Mouse (Mus musculus) forebrain, embryonic 11.5 days (tissue): Measurements from ENCODE around the gene Emp3. TPM values are rescaled to one million over a fixed set of nuclear protein-coding genes. Genes with fewer than 3 reads are reported as not detected.

Experiments used
- ATAC-seq: fragments of 200-750 bp; cut with Nextera tagmentation; replicated peaks from 2 replicates; pipeline ENCODE4 v1.8.0; 2017; ENCODE audit warnings: moderate TSS enrichment; ENCODE audit not compliant: low FRiP score
- DNase-seq: peaks from one replicate; pipeline ENCODE4 v3.0.0-alpha.2; 2017; ENCODE audit warnings: low spot score
- H3K27ac ChIP-seq: fragments of 300-500 bp; sonication (generic); 2 replicates; pipeline ENCODE4 v1.5.1; 2014; ENCODE audit warnings: low read depth, low read length
- H3K27me3 ChIP-seq: fragments of 300-500 bp; sonication (generic); 2 replicates; pipeline ENCODE4 v1.6.1; 2014; ENCODE audit warnings: mild to moderate bottlenecking, low read length, mixed read lengths; ENCODE audit not compliant: control insufficient read depth, insufficient read depth
- H3K36me3 ChIP-seq: fragments of 300-500 bp; sonication (generic); 2 replicates; pipeline ENCODE4 v1.6.1; 2014; ENCODE audit warnings: mild to moderate bottlenecking, low read length, moderate library complexity, mixed read lengths; ENCODE audit not compliant: control insufficient read depth, insufficient read depth
- H3K4me1 ChIP-seq: fragments of 300-500 bp; sonication (generic); replicated peaks from 2 replicates; pipeline ENCODE4 v1.6.1; 2014; ENCODE audit warnings: low read length, mixed read lengths; ENCODE audit not compliant: control insufficient read depth, insufficient read depth
- H3K4me2 ChIP-seq: fragments of 300-500 bp; sonication (generic); 2 replicates; pipeline ENCODE4 v1.6.1; 2014; ENCODE audit warnings: low read depth, mild to moderate bottlenecking, low read length, moderate library complexity, mixed read lengths; ENCODE audit not compliant: severe bottlenecking
- H3K4me3 ChIP-seq: fragments of 300-500 bp; sonication (generic); 2 replicates; pipeline ENCODE4 v1.5.1; 2014; ENCODE audit warnings: low read depth, low read length
- H3K9ac ChIP-seq: fragments of 300-500 bp; sonication (generic); 2 replicates; pipeline ENCODE4 v1.6.1; 2014; ENCODE audit warnings: low read length
- H3K9me3 ChIP-seq: fragments of 300-500 bp; sonication (generic); 2 replicates; pipeline ENCODE4 v1.6.1; 2016; ENCODE audit warnings: low read length, mixed read lengths; ENCODE audit not compliant: control insufficient read depth
- WGBS: fragments of 180-500 bp; shearing (Covaris S2); extraction: QIAGEN DNeasy Blood & Tissue Kit; methylation state at CpG from one replicate; pipeline ENCODE4 v1.1.7; 2014; 5-methylcytosine and 5-hydroxymethylcytosine counted together
- polyA plus RNA-seq: library from polyadenylated mRNA; unstranded; fragments of >200 nt; fragmentation: Nextera tagmentation; extraction: Ambion mirVana; gene quantifications from 2 replicates; pipeline ENCODE4 v1.2.1, GENCODE M21; 2014

Gene Emp3
- polyA plus RNA-seq, 1 experiment from 2014 or later = 15.2 TPM

- no peak overlapping the region for H3K4me3 ChIP-seq
- 63% methylated on average over 14 of the region's 14 CpGs for WGBS
- no peaks in the 10 kb centered on the region for H3K36me3 ChIP-seq
- no peaks in the 10 kb centered on the region for H3K9me3 ChIP-seq
- no peak for ATAC-seq
- DNase-seq = no peak
- H3K4me2 ChIP-seq = no peak overlapping the region
- 0 out of 2 replicates have a peak, but pooled peaks cover 2% of the 10 kb centered on the region for H3K27me3 ChIP-seq
- H3K9ac ChIP-seq = no peak overlapping the region
- H3K27ac ChIP-seq = no peak overlapping the region
- H3K4me1 ChIP-seq = peaks cover 15% of the 10 kb centered on the region
These were observed 2.0 kb downstream of the Emp3 start for GRCm38 (mm10) chr7:45919083-45919671.

GRCm38 (mm10) chr7:45917926-45918325 lies 3.3 kb downstream of the Emp3 start:
- Histone ChIP-seq H3K27me3 (no peaks in the 10 kb centered on the region), H3K9ac (no peak overlapping the region), H3K27ac (no peak overlapping the region), H3K9me3 (no peaks in the 10 kb centered on the region), H3K4me2 (no peak overlapping the region), H3K4me1 (peaks cover 15% of the 10 kb centered on the region), H3K36me3 (no peaks in the 10 kb centered on the region), H3K4me3 (no peak overlapping the region)
- DNase-seq (no peak), ATAC-seq (no peak)
- WGBS = 88% methylated on average over 15 of the region's 15 CpGs

- WGBS = 45% methylated on average over 13 of the region's 13 CpGs
- Histone ChIP-seq H3K9ac (peak overlapping the region; percentile 47), H3K4me3 (peak overlapping the region; percentile 11), H3K9me3 (no peaks in the 10 kb centered on the region), H3K4me2 (peak overlapping the region; percentile 39), H3K36me3 (no peaks in the 10 kb centered on the region), H3K4me1 (peaks cover 15% of the 10 kb centered on the region), H3K27me3 (no peaks in the 10 kb centered on the region), H3K27ac (peak overlapping the region; percentile 84)
- no peak for DNase-seq
- no peak; the same call in 1 of the 2 replicates for ATAC-seq
These were observed 4.0 kb downstream of the Emp3 start for GRCm38 (mm10) chr7:45917004-45917704.

- H3K9ac ChIP-seq = peak overlapping the region; percentile 47
- no peaks in the 10 kb centered on the region for H3K27me3 ChIP-seq
- WGBS = 33% methylated on average over 26 of the region's 26 CpGs
- H3K27ac ChIP-seq = peak overlapping the region; percentile 84
- H3K4me2 ChIP-seq = peak overlapping the region; percentile 39
- peak overlapping the region; percentile 11 for H3K4me3 ChIP-seq
- ATAC-seq (peak; percentile 90), DNase-seq (peak; percentile 80)
- peaks cover 15% of the 10 kb centered on the region for H3K4me1 ChIP-seq
- H3K9me3 ChIP-seq = no peaks in the 10 kb centered on the region
- no peaks in the 10 kb centered on the region for H3K36me3 ChIP-seq
These were observed 4.9 kb downstream of the Emp3 start for GRCm38 (mm10) chr7:45916056-45917003.

GRCm38 (mm10) chr7:45915011-45915410 lies 6.2 kb downstream of the Emp3 start:
- H3K36me3 ChIP-seq = peaks cover under 1% of the 10 kb centered on the region; the same call in 1 of the 2 replicates
- DNase-seq (no peak), ATAC-seq (no peak)
- H3K4me1 ChIP-seq = peaks cover 15% of the 10 kb centered on the region
- 84% methylated on average over 5 of the region's 5 CpGs for WGBS
- no peak overlapping the region for H3K9ac ChIP-seq
- H3K4me3 ChIP-seq = no peak overlapping the region
- H3K4me2 ChIP-seq = no peak overlapping the region
- no peaks in the 10 kb centered on the region for H3K27me3 ChIP-seq
- no peak overlapping the region for H3K27ac ChIP-seq
- H3K9me3 ChIP-seq = no peaks in the 10 kb centered on the region

GRCm38 (mm10) chr7:45914067-45914466 lies 7.1 kb downstream of the Emp3 start:
- no peak for ATAC-seq
- no peak overlapping the region for H3K9ac ChIP-seq

GRCm38 (mm10) chr7:45909145-45909544 lies 12.1 kb downstream of the Emp3 start:
- Histone ChIP-seq H3K36me3 (peaks cover 4% of the 10 kb centered on the region; the same call in 1 of the 2 replicates), H3K27ac (no peak overlapping the region), H3K9me3 (no peaks in the 10 kb centered on the region), H3K27me3 (no peaks in the 10 kb centered on the region), H3K4me2 (no peak overlapping the region), H3K4me1 (no peaks in the 10 kb centered on the region), H3K4me3 (no peak overlapping the region), H3K9ac (no peak overlapping the region)
- WGBS = 94% methylated on average over 16 of the region's 16 CpGs
- DNase-seq (no peak), ATAC-seq (no peak)

More at GRCm38 (mm10) chr7:45914067-45914466, 7.1 kb downstream of the Emp3 start:
- H3K27me3 ChIP-seq = no peaks in the 10 kb centered on the region
- no peaks in the 10 kb centered on the region for H3K9me3 ChIP-seq
- H3K36me3 ChIP-seq = peaks cover 4% of the 10 kb centered on the region; the same call in 1 of the 2 replicates
- no peak overlapping the region for H3K27ac ChIP-seq
- no peak overlapping the region for H3K4me2 ChIP-seq
- DNase-seq = no peak
- WGBS = 92% methylated on average over 6 of the region's 6 CpGs
- H3K4me3 ChIP-seq = no peak overlapping the region
- peaks cover 15% of the 10 kb centered on the region for H3K4me1 ChIP-seq

GRCm38 (mm10) chr7:45908384-45908783 lies 12.8 kb downstream of the Emp3 start:
- Histone ChIP-seq H3K4me1 (no peaks in the 10 kb centered on the region), H3K4me2 (no peak overlapping the region), H3K9ac (no peak overlapping the region), H3K27ac (no peak overlapping the region), H3K4me3 (no peak overlapping the region), H3K9me3 (no peaks in the 10 kb centered on the region; the same call in 1 of the 2 replicates), H3K36me3 (peaks cover 4% of the 10 kb centered on the region; the same call in 1 of the 2 replicates), H3K27me3 (no peaks in the 10 kb centered on the region)
- DNase-seq (no peak), ATAC-seq (no peak)
